Mouse (Mus musculus): Measurements from ENCODE around the gene 6820408C15Rik. TPM values are rescaled to one million over a fixed set of nuclear protein-coding genes. Genes with fewer than 3 reads are reported as not detected.

6820408C15Rik gene
- total and polyA plus RNA-seq, 2 experiments from 2014 or later, result 0.15 to 5.6 TPM

DNA sequence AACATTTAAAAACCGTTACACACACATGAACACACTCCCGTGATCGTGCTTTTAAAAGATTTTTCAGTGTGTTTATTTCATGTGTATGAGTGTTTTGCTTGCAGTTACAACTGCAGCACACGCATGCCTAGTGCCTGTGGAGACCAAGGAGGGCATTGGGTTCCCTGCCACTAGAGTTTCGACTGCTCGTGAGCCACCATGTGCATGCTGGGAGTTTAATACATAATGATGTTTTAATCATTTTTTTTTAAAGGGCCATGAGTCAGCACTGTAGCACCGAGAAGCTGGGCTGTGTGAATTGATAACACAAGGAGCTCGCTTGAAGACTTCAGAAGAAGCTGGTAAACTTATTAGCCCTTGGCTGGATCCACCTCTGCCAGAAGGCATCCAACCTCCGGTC, 41.8 kb upstream of the 6820408C15Rik start:
- no peak overlapping the region for H3K4me2 ChIP-seq (ENCODE audit: low read depth, low read length)
- no peaks in the 10 kb centered on the region; the same call in 1 of the 2 replicates for H3K4me1 ChIP-seq (ENCODE audit: control insufficient read depth, insufficient read depth)
- H3K27ac ChIP-seq (ENCODE audit: low read depth), result no peak overlapping the region
- TF ChIP-seq EP300 (IDR thresholded peaks at IDR 0.05; ENCODE audit: low read depth) (no peak), CTCF (IDR thresholded peaks at IDR 0.05; ENCODE audit: low read depth) (no peak)
- no peak overlapping the region for H3K4me3 ChIP-seq (ENCODE audit: low read depth, low read length)
- no peaks in the 10 kb centered on the region for H3K9me3 ChIP-seq (replicated peaks; ENCODE audit: control insufficient read depth, low read length)
- H3K9ac ChIP-seq (replicated peaks; ENCODE audit: low read depth, low read length), result no peak overlapping the region
- no peaks in the 10 kb centered on the region for H3K36me3 ChIP-seq (replicated peaks; ENCODE audit: control insufficient read depth, insufficient read depth, low read length)
- DNase-seq (ENCODE audit: low spot score), result no peak
- no peak for ATAC-seq (ENCODE audit: insufficient read depth, low read depth)
- 78% methylated on average over 9 of the region's 9 CpGs for WGBS
- peaks cover 11% of the 10 kb centered on the region; the same call in 1 of the 2 replicates for H3K27me3 ChIP-seq (ENCODE audit: control insufficient read depth, insufficient read depth, low read length)

GRCm38 (mm10) chr2:152375652-152376344, 39.6 kb upstream of the 6820408C15Rik start:
- Histone ChIP-seq H3K4me2 (ENCODE audit: low read depth, low read length) (no peak overlapping the region), H3K9me3 (replicated peaks; ENCODE audit: control insufficient read depth, low read length) (no peaks in the 10 kb centered on the region), H3K36me3 (replicated peaks; ENCODE audit: control insufficient read depth, insufficient read depth, low read length) (no peaks in the 10 kb centered on the region), H3K4me1 (ENCODE audit: control insufficient read depth, insufficient read depth) (no peaks in the 10 kb centered on the region; the same call in 1 of the 2 replicates), H3K27ac (ENCODE audit: low read depth) (no peak overlapping the region), H3K4me3 (ENCODE audit: low read depth, low read length) (no peak overlapping the region), H3K9ac (replicated peaks; ENCODE audit: low read depth, low read length) (no peak overlapping the region), H3K27me3 (ENCODE audit: control insufficient read depth, insufficient read depth, low read length) (peaks cover 11% of the 10 kb centered on the region; the same call in 1 of the 2 replicates)
- no peak for TF ChIP-seq EP300 (IDR thresholded peaks at IDR 0.05; ENCODE audit: low read depth)
- no peak for TF ChIP-seq CTCF (IDR thresholded peaks at IDR 0.05; ENCODE audit: low read depth)
- WGBS, result 18% methylated on average over 21 of the region's 21 CpGs
- no peak for DNase-seq (ENCODE audit: low spot score)
- ATAC-seq (ENCODE audit: insufficient read depth, low read depth), result no peak

GRCm38 (mm10) chr2:152376345-152376741, 39.0 kb upstream of the 6820408C15Rik start, which contains the start of gene Nrsn2:
Gene Nrsn2, minus strand, starts transcription at chr2:152376638.
- DNase-seq (ENCODE audit: low spot score) (no peak), ATAC-seq (ENCODE audit: insufficient read depth, low read depth) (0 out of 2 replicates have a peak, but pooled peaks have one; percentile 33)
- Histone ChIP-seq H3K4me2 (ENCODE audit: low read depth, low read length) (peak within 1 kb of the TSS; percentile 20; the same call in 1 of the 2 replicates), H3K27ac (ENCODE audit: low read depth) (no peak within 1 kb of the TSS), H3K4me1 (ENCODE audit: control insufficient read depth, insufficient read depth) (peaks cover 4% of the 10 kb centered on the region; the same call in 1 of the 2 replicates), H3K36me3 (replicated peaks; ENCODE audit: control insufficient read depth, insufficient read depth, low read length) (no peaks in the 10 kb centered on the region), H3K4me3 (ENCODE audit: low read depth, low read length) (no peak within 1 kb of the TSS), H3K9ac (replicated peaks; ENCODE audit: low read depth, low read length) (no peak within 1 kb of the TSS), H3K27me3 (ENCODE audit: control insufficient read depth, insufficient read depth, low read length) (peaks cover 11% of the 10 kb centered on the region; the same call in 1 of the 2 replicates), H3K9me3 (replicated peaks; ENCODE audit: control insufficient read depth, low read length) (no peaks in the 10 kb centered on the region)
- TF ChIP-seq EP300 (IDR thresholded peaks at IDR 0.05; ENCODE audit: low read depth) (no peak), CTCF (IDR thresholded peaks at IDR 0.05; ENCODE audit: low read depth) (no peak)
- 6% methylated on average over 16 of the region's 16 CpGs for whole genome bisulfite sequencing

GRCm38 (mm10) chr2:152384191-152384590, 31.2 kb upstream of the 6820408C15Rik start:
- Histone ChIP-seq H3K4me1 (ENCODE audit: control insufficient read depth, insufficient read depth) (0 out of 2 replicates have a peak, but pooled peaks cover 4% of the 10 kb centered on the region), H3K27me3 (ENCODE audit: control insufficient read depth, insufficient read depth, low read length) (no peaks in the 10 kb centered on the region), H3K36me3 (replicated peaks; ENCODE audit: control insufficient read depth, insufficient read depth, low read length) (no peaks in the 10 kb centered on the region), H3K9me3 (replicated peaks; ENCODE audit: control insufficient read depth, low read length) (0 out of 2 replicates have a peak, but pooled peaks cover 5% of the 10 kb centered on the region), H3K9ac (replicated peaks; ENCODE audit: low read depth, low read length) (no peak overlapping the region), H3K4me3 (ENCODE audit: low read depth, low read length) (no peak overlapping the region), H3K27ac (ENCODE audit: low read depth) (no peak overlapping the region), H3K4me2 (ENCODE audit: low read depth, low read length) (no peak overlapping the region)
- ATAC-seq (ENCODE audit: insufficient read depth, low read depth), result no peak
- TF ChIP-seq EP300 (IDR thresholded peaks at IDR 0.05; ENCODE audit: low read depth) (no peak), CTCF (IDR thresholded peaks at IDR 0.05; ENCODE audit: low read depth) (no peak)
- WGBS, result 84% methylated on average over 4 of the region's 4 CpGs
- DNase-seq (ENCODE audit: low spot score), result no peak

DNA sequence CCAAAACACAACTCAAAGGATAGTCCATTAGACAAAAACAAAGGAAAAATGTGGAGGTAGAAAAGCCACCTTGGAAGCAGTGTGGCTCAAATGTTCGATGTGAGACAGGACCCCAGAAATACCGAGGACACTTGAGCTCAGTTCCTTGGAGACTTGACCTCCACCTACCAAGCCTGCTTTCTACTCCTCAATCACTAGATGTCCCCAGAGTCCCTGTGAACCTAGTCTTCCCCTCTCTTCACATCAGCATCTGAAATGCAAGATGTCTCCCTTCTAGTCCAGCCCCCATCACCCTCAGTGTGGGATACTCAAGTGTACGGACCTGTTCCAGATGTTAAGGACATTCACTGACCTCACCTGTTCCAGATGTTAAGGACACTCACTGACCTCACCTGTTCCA, 22.6 kb upstream of the 6820408C15Rik start:
- no peak overlapping the region for H3K9ac ChIP-seq (replicated peaks; ENCODE audit: low read depth, low read length)
- WGBS, result 15% methylated on average over 3 of the region's 3 CpGs
- DNase-seq (ENCODE audit: low spot score), result peak; percentile 84
- H3K4me3 ChIP-seq (ENCODE audit: low read depth, low read length), result no peak overlapping the region
- H3K4me1 ChIP-seq (ENCODE audit: control insufficient read depth, insufficient read depth), result peaks cover 9% of the 10 kb centered on the region; the same call in 1 of the 2 replicates
- peak; percentile 86 for TF ChIP-seq CTCF (IDR thresholded peaks at IDR 0.05; ENCODE audit: low read depth)
- TF ChIP-seq EP300 (IDR thresholded peaks at IDR 0.05; ENCODE audit: low read depth), result no peak
- H3K27ac ChIP-seq (ENCODE audit: low read depth), result no peak overlapping the region
- H3K27me3 ChIP-seq (ENCODE audit: control insufficient read depth, insufficient read depth, low read length), result no peaks in the 10 kb centered on the region
- H3K9me3 ChIP-seq (replicated peaks; ENCODE audit: control insufficient read depth, low read length), result no peaks in the 10 kb centered on the region
- no peak overlapping the region for H3K4me2 ChIP-seq (ENCODE audit: low read depth, low read length)
- ATAC-seq (ENCODE audit: insufficient read depth, low read depth), result no peak
- no peaks in the 10 kb centered on the region for H3K36me3 ChIP-seq (replicated peaks; ENCODE audit: control insufficient read depth, insufficient read depth, low read length)
